ENCODE assay signal across 8 mouse cellular contexts in genomic region chr8:84856434-84856833, GRCm38 (mm10). TPM values are rescaled to one million over a fixed set of nuclear protein-coding genes. Genes with fewer than 3 reads are reported as not detected.
DNase-seq lines count a peak whose midpoint lies in the region; ATAC-seq and TF ChIP-seq lines count a peak whose summit lies in the region.

No protein-coding gene starts in this region.

- no peak for TF ChIP-seq POLR2A in limb, embryonic 14.5 days (IDR thresholded peaks at IDR 0.05; ENCODE audit: borderline replicate concordance, extremely low read depth, insufficient read depth, insufficient read length)

- peaks cover 17% of the 10 kb centered on the region for H3K36me3 ChIP-seq in liver, embryonic 11.5 days (ENCODE audit: control insufficient read depth, insufficient read depth, low read length)
- peaks cover 24% of the 10 kb centered on the region for H3K36me3 ChIP-seq in forebrain, embryonic 12.5 days (replicated peaks)
- peaks cover 23% of the 10 kb centered on the region for H3K36me3 ChIP-seq in limb, embryonic 14.5 days (ENCODE audit: control insufficient read depth, insufficient read depth, low read length)
- H3K36me3 ChIP-seq in neural tube, embryonic 14.5 days (ENCODE audit: control insufficient read depth, insufficient read depth, low read length): peaks cover 11% of the 10 kb centered on the region

- DNase-seq in liver, embryonic 11.5 days (ENCODE audit: low spot score): no peak
- DNase-seq in liver: no peak
- DNase-seq in limb, embryonic 14.5 days (ENCODE audit: low spot score): no peak
- DNase-seq in frontal cortex, postnatal 36 days (ENCODE audit: low spot score in 2 of 2): no peak
- no peak for DNase-seq in adrenal gland, postnatal 4 days (ENCODE audit: low spot score in 2 of 2)
- DNase-seq in left cerebral cortex, postnatal 14 days (ENCODE audit: low spot score in 2 of 2): no peak

- H3K27ac ChIP-seq in liver, embryonic 11.5 days (ENCODE audit: low read depth, low read length): no peak overlapping the region
- H3K27ac ChIP-seq in forebrain, embryonic 12.5 days: no peak overlapping the region
- no peak overlapping the region for H3K27ac ChIP-seq in limb, embryonic 14.5 days (replicated peaks; ENCODE audit: low read depth, low read length)
- H3K27ac ChIP-seq in neural tube, embryonic 14.5 days (ENCODE audit: low read depth, low read length): no peak overlapping the region

- 83% methylated on average over 3 of the region's 3 CpGs for WGBS in liver, embryonic 11.5 days
- WGBS in forebrain, embryonic 12.5 days: 92% methylated on average over 3 of the region's 3 CpGs
- WGBS in limb, embryonic 14.5 days: 94% methylated on average over 3 of the region's 3 CpGs
- WGBS in neural tube, embryonic 14.5 days: 95% methylated on average over 3 of the region's 3 CpGs

- peaks cover 12% of the 10 kb centered on the region for H3K4me1 ChIP-seq in liver, embryonic 11.5 days (replicated peaks; ENCODE audit: control insufficient read depth, insufficient read depth, low read length)
- peaks cover 20% of the 10 kb centered on the region for H3K4me1 ChIP-seq in forebrain, embryonic 12.5 days
- peaks cover 11% of the 10 kb centered on the region for H3K4me1 ChIP-seq in limb, embryonic 14.5 days (ENCODE audit: control insufficient read depth, insufficient read depth, low read length)
- peaks cover 12% of the 10 kb centered on the region; the same call in 1 of the 2 replicates for H3K4me1 ChIP-seq in neural tube, embryonic 14.5 days (ENCODE audit: control insufficient read depth, insufficient read depth, low read length)

- H3K9me3 ChIP-seq in liver, embryonic 11.5 days (ENCODE audit: control insufficient read depth, low read length): no peaks in the 10 kb centered on the region
- H3K9me3 ChIP-seq in forebrain, embryonic 12.5 days: no peaks in the 10 kb centered on the region
- no peaks in the 10 kb centered on the region for H3K9me3 ChIP-seq in limb, embryonic 14.5 days (ENCODE audit: control insufficient read depth, low read length)
- H3K9me3 ChIP-seq in neural tube, embryonic 14.5 days (ENCODE audit: control insufficient read depth, low read length): no peaks in the 10 kb centered on the region

- peak overlapping the region; percentile 95 for H3K4me3 ChIP-seq in liver, embryonic 11.5 days (ENCODE audit: low read depth, low read length)
- peak overlapping the region; percentile 67 for H3K4me3 ChIP-seq in forebrain, embryonic 12.5 days (replicated peaks)
- H3K4me3 ChIP-seq in limb, embryonic 14.5 days (replicated peaks; ENCODE audit: low read length): peak overlapping the region; percentile 87
- no peak overlapping the region for H3K4me3 ChIP-seq in neural tube, embryonic 14.5 days (ENCODE audit: low read depth, low read length)

- ATAC-seq in liver, embryonic 11.5 days (replicated peaks; ENCODE audit: low FRiP score): peak; percentile 29
- ATAC-seq in forebrain, embryonic 12.5 days (ENCODE audit: low FRiP score): peak; percentile 1; the same call in 1 of the 2 replicates
- ATAC-seq in limb, embryonic 14.5 days (ENCODE audit: low FRiP score, low read depth): no peak
- peak; percentile 16; the same call in 1 of the 2 replicates for ATAC-seq in neural tube, embryonic 14.5 days (ENCODE audit: low read depth)

- H3K9ac ChIP-seq in liver, embryonic 11.5 days (ENCODE audit: low read depth, low read length): no peak overlapping the region
- 0 out of 2 replicates have a peak overlapping the region, but pooled peaks have one; percentile 81 for H3K9ac ChIP-seq in forebrain, embryonic 12.5 days
- H3K9ac ChIP-seq in limb, embryonic 14.5 days (ENCODE audit: low read depth, low read length, severe bottlenecking): no peak overlapping the region
- no peak overlapping the region for H3K9ac ChIP-seq in neural tube, embryonic 14.5 days (replicated peaks; ENCODE audit: low read depth, low read length)

- no peak overlapping the region; the same call in 1 of the 2 replicates for H3K4me2 ChIP-seq in liver, embryonic 11.5 days
- peak overlapping the region; percentile 86; the same call in 1 of the 2 replicates for H3K4me2 ChIP-seq in forebrain, embryonic 12.5 days
- H3K4me2 ChIP-seq in limb, embryonic 14.5 days (replicated peaks; ENCODE audit: low read depth, low read length, severe bottlenecking): peak overlapping the region; percentile 85
- no peak overlapping the region for H3K4me2 ChIP-seq in neural tube, embryonic 14.5 days (ENCODE audit: low read depth, low read length)

- no peaks in the 10 kb centered on the region for H3K27me3 ChIP-seq in liver, embryonic 11.5 days (replicated peaks; ENCODE audit: control insufficient read depth, insufficient read depth, low read length)
- H3K27me3 ChIP-seq in forebrain, embryonic 12.5 days: no peaks in the 10 kb centered on the region
- no peaks in the 10 kb centered on the region for H3K27me3 ChIP-seq in limb, embryonic 14.5 days (ENCODE audit: control insufficient read depth, insufficient read depth, low read length)
- no peaks in the 10 kb centered on the region for H3K27me3 ChIP-seq in neural tube, embryonic 14.5 days (ENCODE audit: control insufficient read depth, insufficient read depth, low read length)

- intact Hi-C loops in left cerebral cortex, postnatal 14 days (cut with DNase I): no loop called here

RNA-seq across cellular contexts. Expression of gene Farsa, which starts 0.4 kb away (rescaled TPM):
- 130 TPM in 2 replicates for polyA plus RNA-seq in liver, embryonic 11.5 days (2014; fragmentation: Nextera tagmentation; extraction: Ambion mirVana)
- 110 and 111 TPM in 2 replicates for polyA plus RNA-seq in forebrain, embryonic 12.5 days (2016; fragmentation: Nextera tagmentation; extraction: Ambion mirVana)
- 105 and 123 TPM in 2 replicates for polyA plus RNA-seq in limb, embryonic 14.5 days (2012; rRNA removed)
- 78.4 and 81.2 TPM in 2 replicates for polyA plus RNA-seq in limb, embryonic 14.5 days (2014; fragmentation: Nextera tagmentation; extraction: Ambion mirVana)
- 90.9 and 98.2 TPM in 2 replicates for polyA plus RNA-seq in neural tube, embryonic 14.5 days (2014; fragmentation: Nextera tagmentation; extraction: Ambion mirVana)
- 10 to 100 TPM; 61.0 to 63.6 TPM for total RNA-seq in adrenal gland, postnatal 4 days (2021)
- 10 to 100 TPM; 50.1 to 51.6 TPM for total RNA-seq in left cerebral cortex, postnatal 14 days (2021)

RNA-seq across cellular contexts. Expression of gene Calr, which starts 9.7 kb away (rescaled TPM):
- polyA plus RNA-seq in liver, embryonic 11.5 days (2014; fragmentation: Nextera tagmentation; extraction: Ambion mirVana): 860 and 893 TPM in 2 replicates
- 619 TPM in 2 replicates for polyA plus RNA-seq in forebrain, embryonic 12.5 days (2016; fragmentation: Nextera tagmentation; extraction: Ambion mirVana)
- polyA plus RNA-seq in limb, embryonic 14.5 days (2012; rRNA removed): 575 and 831 TPM in 2 replicates
- 802 and 827 TPM in 2 replicates for polyA plus RNA-seq in limb, embryonic 14.5 days (2014; fragmentation: Nextera tagmentation; extraction: Ambion mirVana)
- 615 and 623 TPM in 2 replicates for polyA plus RNA-seq in neural tube, embryonic 14.5 days (2014; fragmentation: Nextera tagmentation; extraction: Ambion mirVana)
- total RNA-seq in adrenal gland, postnatal 4 days (2021): 100 to 1,000 TPM; 480 to 531 TPM
- total RNA-seq in left cerebral cortex, postnatal 14 days (2021): 100 to 1,000 TPM; 495 to 553 TPM

RNA-seq across cellular contexts. Expression of gene Syce2, which starts 15.5 kb away (rescaled TPM):
- polyA plus RNA-seq in liver, embryonic 11.5 days (2014; fragmentation: Nextera tagmentation; extraction: Ambion mirVana): 144 and 160 TPM in 2 replicates
- polyA plus RNA-seq in forebrain, embryonic 12.5 days (2016; fragmentation: Nextera tagmentation; extraction: Ambion mirVana): 76.7 and 82.9 TPM in 2 replicates
- polyA plus RNA-seq in limb, embryonic 14.5 days (2012; rRNA removed): 30.5 and 36.9 TPM in 2 replicates
- polyA plus RNA-seq in limb, embryonic 14.5 days (2014; fragmentation: Nextera tagmentation; extraction: Ambion mirVana): 75.3 and 78.4 TPM in 2 replicates
- 14.2 and 24.5 TPM in 2 replicates for polyA plus RNA-seq in neural tube, embryonic 14.5 days (2014; fragmentation: Nextera tagmentation; extraction: Ambion mirVana)
- 10 to 100 TPM; 20.0 to 22.5 TPM for total RNA-seq in adrenal gland, postnatal 4 days (2021)
- total RNA-seq in left cerebral cortex, postnatal 14 days (2021): 10 to 100 TPM; 11.5 to 13.4 TPM

RNA-seq across cellular contexts. Expression of gene Rad23a, which starts 16.0 kb away (rescaled TPM):
- polyA plus RNA-seq in liver, embryonic 11.5 days (2014; fragmentation: Nextera tagmentation; extraction: Ambion mirVana): 188 and 191 TPM in 2 replicates
- polyA plus RNA-seq in forebrain, embryonic 12.5 days (2016; fragmentation: Nextera tagmentation; extraction: Ambion mirVana): 108 and 118 TPM in 2 replicates
- 82.0 and 82.4 TPM in 2 replicates for polyA plus RNA-seq in limb, embryonic 14.5 days (2012; rRNA removed)
- polyA plus RNA-seq in limb, embryonic 14.5 days (2014; fragmentation: Nextera tagmentation; extraction: Ambion mirVana): 104 and 109 TPM in 2 replicates
- 69.4 and 78.1 TPM in 2 replicates for polyA plus RNA-seq in neural tube, embryonic 14.5 days (2014; fragmentation: Nextera tagmentation; extraction: Ambion mirVana)
- total RNA-seq in adrenal gland, postnatal 4 days (2021): 10 to 100 TPM; 86.4 to 93.8 TPM
- total RNA-seq in left cerebral cortex, postnatal 14 days (2021): 10 to 100 TPM; 59.5 to 72.0 TPM

RNA-seq across cellular contexts. Expression of gene Gadd45gip1, which starts 25.1 kb away (rescaled TPM):
- polyA plus RNA-seq in liver, embryonic 11.5 days (2014; fragmentation: Nextera tagmentation; extraction: Ambion mirVana): 87.8 and 90.6 TPM in 2 replicates
- 43.0 and 44.8 TPM in 2 replicates for polyA plus RNA-seq in forebrain, embryonic 12.5 days (2016; fragmentation: Nextera tagmentation; extraction: Ambion mirVana)
- polyA plus RNA-seq in limb, embryonic 14.5 days (2012; rRNA removed): 39.8 and 45.6 TPM in 2 replicates
- polyA plus RNA-seq in limb, embryonic 14.5 days (2014; fragmentation: Nextera tagmentation; extraction: Ambion mirVana): 43.2 and 44.9 TPM in 2 replicates
- 33.1 and 39.8 TPM in 2 replicates for polyA plus RNA-seq in neural tube, embryonic 14.5 days (2014; fragmentation: Nextera tagmentation; extraction: Ambion mirVana)
- 10 to 100 TPM; 46.9 to 48.0 TPM for total RNA-seq in adrenal gland, postnatal 4 days (2021)
- 10 to 100 TPM; 23.4 to 23.6 TPM for total RNA-seq in left cerebral cortex, postnatal 14 days (2021)

Comparison
In these comparisons a context has a peak if more than half of its experiments do, and no peak if none do; other contexts are left out.
1. H3K4me2 ChIP-seq: peak in forebrain, embryonic 12.5 days (single experiment) and limb, embryonic 14.5 days (single experiment); none in liver, embryonic 11.5 days (single experiment) and neural tube, embryonic 14.5 days (single experiment).